Comparison of ENCODE assay signal across 8 mouse cellular contexts in genomic region chr4:128993675-128994074, GRCm38 (mm10). TPM values are rescaled to one million over a fixed set of nuclear protein-coding genes. Genes with fewer than 3 reads are reported as not detected.
A peak's percentile ranks its signal among the peaks of the same experiment; 100 is the strongest.
DNase-seq lines count a peak whose midpoint lies in the region; ATAC-seq and TF ChIP-seq lines count a peak whose summit lies in the region.

No protein-coding gene starts in this region.

- H3K9ac ChIP-seq in intestine, embryonic 16.5 days (ENCODE audit: low read depth, low read length), result peak overlapping the region; percentile 91
- H3K9ac ChIP-seq in midbrain, embryonic 16.5 days (ENCODE audit: low read depth, low read length), result peak overlapping the region; percentile 82

- no peak for TF ChIP-seq POLR2A in cerebellum, adult 2 months (IDR thresholded peaks at IDR 0.05; ENCODE audit: borderline replicate concordance, insufficient read depth, low read length)

- no peak for ATAC-seq in intestine, embryonic 16.5 days
- no peak for ATAC-seq in midbrain, embryonic 16.5 days

- WGBS in cerebellum, adult 2 months, result under 1% methylated on average over 12 of the region's 12 CpGs
- WGBS in embryonic facial prominence, embryonic 10.5 days, result 3% methylated on average over 12 of the region's 12 CpGs
- WGBS in intestine, embryonic 16.5 days, result 2% methylated on average over 12 of the region's 12 CpGs
- 3% methylated on average over 12 of the region's 12 CpGs for WGBS in midbrain, embryonic 16.5 days

- no peak overlapping the region for H3K27ac ChIP-seq in cerebellum, adult 2 months (ENCODE audit: insufficient read depth, low read length)
- H3K27ac ChIP-seq in embryonic facial prominence, embryonic 10.5 days (replicated peaks), result peak overlapping the region; percentile 91
- H3K27ac ChIP-seq in intestine, embryonic 16.5 days (ENCODE audit: low read length), result peak overlapping the region; percentile 88
- peak overlapping the region; percentile 75 for H3K27ac ChIP-seq in midbrain, embryonic 16.5 days (ENCODE audit: low read length)

- TF ChIP-seq CTCF in cerebellum, adult 2 months (IDR thresholded peaks at IDR 0.05; ENCODE audit: borderline replicate concordance, insufficient read depth, low read depth, low read length), result no peak

- H3K4me2 ChIP-seq in intestine, embryonic 16.5 days (ENCODE audit: low read depth, low read length), result peak overlapping the region; percentile 68
- peak overlapping the region; percentile 70 for H3K4me2 ChIP-seq in midbrain, embryonic 16.5 days (ENCODE audit: low read length)

- peak in 1 of 2 experiments; percentile 42 for DNase-seq in cerebellum, adult 2 months
- DNase-seq in cerebellum, adult 11 months, result no peak
- DNase-seq in 3T3-L1 (ENCODE audit: low read depth, low spot score), result peak; percentile 59
- no peak for DNase-seq in embryonic facial prominence, embryonic 10.5 days (ENCODE audit: low spot score)
- no peak for DNase-seq in right cerebral cortex, adult 2 months (ENCODE audit: low spot score in 2 of 2)
- no peak for DNase-seq in gastrocnemius, adult 18-20 months (ENCODE audit: low spot score)

- H3K4me3 ChIP-seq in cerebellum, adult 2 months (replicated peaks; ENCODE audit: insufficient read depth, low read depth, low read length), result peak overlapping the region; percentile 82
- H3K4me3 ChIP-seq in embryonic facial prominence, embryonic 10.5 days, result peak overlapping the region; percentile 94
- peak overlapping the region; percentile 83 for H3K4me3 ChIP-seq in intestine, embryonic 16.5 days (ENCODE audit: low read length)
- peak overlapping the region; percentile 87 for H3K4me3 ChIP-seq in midbrain, embryonic 16.5 days (ENCODE audit: low read depth, low read length)

- H3K27me3 ChIP-seq in cerebellum, adult 2 months (ENCODE audit: control insufficient read depth, insufficient read depth, low read length), result no peaks in the 10 kb centered on the region
- H3K27me3 ChIP-seq in embryonic facial prominence, embryonic 10.5 days (replicated peaks; ENCODE audit: low read depth, poor library complexity, severe bottlenecking), result no peaks in the 10 kb centered on the region
- no peaks in the 10 kb centered on the region for H3K27me3 ChIP-seq in intestine, embryonic 16.5 days (replicated peaks; ENCODE audit: control insufficient read depth, insufficient read depth, low read length)
- no peaks in the 10 kb centered on the region for H3K27me3 ChIP-seq in midbrain, embryonic 16.5 days (ENCODE audit: control insufficient read depth, insufficient read depth, low read depth, low read length)

- H3K9me3 ChIP-seq in embryonic facial prominence, embryonic 10.5 days, result no peaks in the 10 kb centered on the region
- H3K9me3 ChIP-seq in intestine, embryonic 16.5 days (ENCODE audit: control insufficient read depth, low read length), result no peaks in the 10 kb centered on the region
- H3K9me3 ChIP-seq in midbrain, embryonic 16.5 days (replicated peaks; ENCODE audit: control insufficient read depth, low read length, poor library complexity, severe bottlenecking), result no peaks in the 10 kb centered on the region

- peaks cover 9% of the 10 kb centered on the region for H3K4me1 ChIP-seq in cerebellum, adult 2 months (ENCODE audit: control insufficient read depth, insufficient read depth, low read length)
- peaks cover 26% of the 10 kb centered on the region for H3K4me1 ChIP-seq in embryonic facial prominence, embryonic 10.5 days
- peaks cover 34% of the 10 kb centered on the region for H3K4me1 ChIP-seq in intestine, embryonic 16.5 days (ENCODE audit: control insufficient read depth, insufficient read depth, low read length)
- H3K4me1 ChIP-seq in midbrain, embryonic 16.5 days (ENCODE audit: control insufficient read depth, insufficient read depth, low read length), result peaks cover 16% of the 10 kb centered on the region

- H3K36me3 ChIP-seq in embryonic facial prominence, embryonic 10.5 days (replicated peaks), result peaks cover 34% of the 10 kb centered on the region
- no peaks in the 10 kb centered on the region for H3K36me3 ChIP-seq in intestine, embryonic 16.5 days (ENCODE audit: control insufficient read depth, insufficient read depth, low read length)
- no peaks in the 10 kb centered on the region for H3K36me3 ChIP-seq in midbrain, embryonic 16.5 days (ENCODE audit: control insufficient read depth, insufficient read depth, low read length)

RNA-seq across cellular contexts. Expression of gene Ak2, which starts 1.9 kb away (rescaled TPM):
- 43.9 and 45.7 TPM in 2 replicates for polyA plus RNA-seq in cerebellum, adult 2 months (2012; rRNA removed)
- 219 and 224 TPM in 2 replicates for polyA plus RNA-seq in embryonic facial prominence, embryonic 10.5 days (2016; fragmentation: Nextera tagmentation; extraction: Ambion mirVana)
- 343 and 356 TPM in 2 replicates for polyA plus RNA-seq in intestine, embryonic 16.5 days (2015; fragmentation: Nextera tagmentation; extraction: Ambion mirVana)
- 81.6 and 81.7 TPM in 2 replicates for polyA plus RNA-seq in midbrain, embryonic 16.5 days (2015; fragmentation: Nextera tagmentation; extraction: Ambion mirVana)
- total RNA-seq in gastrocnemius, adult 18-20 months (2021), result 10 to 100 TPM; 24.1 to 24.3 TPM

RNA-seq across cellular contexts. Expression of gene Azin2, which starts 31.4 kb away (rescaled TPM):
- polyA plus RNA-seq in cerebellum, adult 2 months (2012; rRNA removed), result 64.6 TPM in 2 replicates
- 11.4 and 12.1 TPM in 2 replicates for polyA plus RNA-seq in embryonic facial prominence, embryonic 10.5 days (2016; fragmentation: Nextera tagmentation; extraction: Ambion mirVana)
- polyA plus RNA-seq in intestine, embryonic 16.5 days (2015; fragmentation: Nextera tagmentation; extraction: Ambion mirVana), result 11.1 and 12.5 TPM in 2 replicates
- 16.6 and 20.2 TPM in 2 replicates for polyA plus RNA-seq in midbrain, embryonic 16.5 days (2015; fragmentation: Nextera tagmentation; extraction: Ambion mirVana)
- total RNA-seq in gastrocnemius, adult 18-20 months (2021), result 1 to 10 TPM; 2.3 to 3.4 TPM
